Mouse (Mus musculus) effector memory CD4-positive, alpha-beta T cell, adult 5 months (primary cell): ENCODE data around the gene Mfsd4b3. TPM values are rescaled to one million over a fixed set of nuclear protein-coding genes. Genes with fewer than 3 reads are reported as not detected.

Experiments used
- polyA plus RNA-seq: library from polyadenylated mRNA; unstranded; fragments of 100-300 nt; shearing (Covaris generic); gene quantifications from one replicate; pipeline ENCODE4 v1.2.1, GENCODE M21; 2017

Mfsd4b3 gene
- polyA plus RNA-seq, result not detected

GRCm38 (mm10) chr10:39959761-39960440 is at the start of gene Mfsd4b3:
Gene Mfsd4b3 (minus strand): TSS chr10:39960153.

GRCm38 (mm10) chr10:39986466-39986865 is 26.5 kb upstream of the Mfsd4b3 start, which contains the start of gene Mfsd4b5:
Gene Mfsd4b5 (minus strand): TSS chr10:39986646.

GRCm38 (mm10) chr10:39926616-39927139 is 33.3 kb downstream of the Mfsd4b3 start, which contains the start of gene Mfsd4b2:
Gene Mfsd4b2 (minus strand): TSS chr10:39926923.

DNA sequence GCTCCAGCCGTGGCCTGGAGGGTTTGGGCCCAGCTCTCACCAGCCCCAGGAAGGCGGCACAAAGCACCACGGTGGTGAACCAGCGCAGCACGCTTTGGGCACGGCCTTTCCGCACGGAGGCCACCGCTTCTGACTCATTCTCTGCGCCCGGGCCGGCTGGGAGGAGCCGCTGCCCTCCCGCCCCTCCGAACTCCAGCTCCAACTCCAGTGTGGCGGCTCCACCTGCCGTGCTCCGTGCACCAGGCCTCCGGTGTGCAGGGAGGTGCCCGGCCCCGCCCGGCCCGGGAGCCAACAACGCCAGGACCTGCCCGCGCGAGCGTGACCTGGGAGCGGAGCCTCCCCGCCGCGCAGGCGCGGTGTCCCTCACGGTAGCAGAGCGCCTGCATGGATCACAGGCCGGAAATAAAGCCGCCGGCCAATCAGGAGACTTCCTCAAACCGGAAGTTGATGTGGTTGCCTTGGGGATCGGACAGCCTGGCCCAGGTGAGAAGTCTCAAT is 61.0 kb downstream of the Mfsd4b3 start, which contains the start of gene Mfsd4b4:
Mfsd4b4 (minus strand) TSS at position 365 of the 498 bp plus-strand sequence.

Other genes with a start within 250 kb of the Mfsd4b3 start
- 20.7 TPM for gene Rev3l, start 228.0 kb downstream of the Mfsd4b3 start, polyA plus RNA-seq
- gene Mfsd4b4, start 60.9 kb downstream of the Mfsd4b3 start, polyA plus RNA-seq, result 4.2 TPM
- gene Mfsd4b2, start 33.2 kb downstream of the Mfsd4b3 start, polyA plus RNA-seq, result not detected
- gene Mfsd4b5, start 26.5 kb upstream of the Mfsd4b3 start, polyA plus RNA-seq, result 0.17 TPM
- not detected for gene Mfsd4b1, start 65.1 kb upstream of the Mfsd4b3 start, polyA plus RNA-seq
- gene Slc16a10, start 182.1 kb upstream of the Mfsd4b3 start, polyA plus RNA-seq, result 3.1 TPM